Comparison of ENCODE assay signal across 13 mouse cellular contexts in genomic region chr6:121062891-121063408, GRCm38 (mm10).
DNase-seq lines count a peak whose midpoint lies in the region; ATAC-seq lines count a peak whose summit lies in the region.
"Had no signal": no experiment of that assay in that cellular context is flagged by ENCODE, and none has a peak within 500 bp of the region (broad histone marks: within the 10 kb centered on the region; RNA-seq: fewer than 3 reads in every experiment).

No protein-coding gene starts in this region.

- H3K9ac ChIP-seq in heart, embryonic 13.5 days = no peak overlapping the region
- H3K9ac ChIP-seq in midbrain, embryonic 15.5 days = no peak overlapping the region
- H3K9ac ChIP-seq in midbrain, embryonic 11.5 days (ENCODE audit: low read length) = no peak overlapping the region
- H3K9ac ChIP-seq: forebrain, embryonic 13.5 days had no signal

- no peak for DNase-seq in heart, adult 18-20 months
- DNase-seq in midbrain, embryonic 11.5 days (ENCODE audit: low spot score, missing footprints) = no peak
- peak; percentile 49 for DNase-seq in T-cell, adult 2 months (ENCODE audit: low spot score)
- DNase-seq in gastrocnemius, postnatal 4 days (ENCODE audit: low spot score in 2 of 2) = no peak
- no peak for DNase-seq in lung, postnatal 36 days
- DNase-seq: cerebellum, adult 2 months; gastrocnemius, postnatal 36 days; heart, postnatal 4 days; lung, embryonic 14.5 days had no signal

- H3K9me3 ChIP-seq in heart, embryonic 13.5 days = no peaks in the 10 kb centered on the region
- no peaks in the 10 kb centered on the region for H3K9me3 ChIP-seq in midbrain, embryonic 15.5 days
- no peaks in the 10 kb centered on the region for H3K9me3 ChIP-seq in midbrain, embryonic 11.5 days (ENCODE audit: control insufficient read depth, low read length)
- H3K9me3 ChIP-seq: forebrain, embryonic 13.5 days had no signal

- peaks cover 83% of the 10 kb centered on the region for H3K4me1 ChIP-seq in heart, embryonic 13.5 days
- peaks cover 39% of the 10 kb centered on the region for H3K4me1 ChIP-seq in midbrain, embryonic 15.5 days
- H3K4me1 ChIP-seq in midbrain, embryonic 11.5 days (ENCODE audit: control insufficient read depth, insufficient read depth, low read length) = peaks cover 9% of the 10 kb centered on the region

- no peak overlapping the region for H3K4me2 ChIP-seq in heart, embryonic 13.5 days
- no peak overlapping the region for H3K4me2 ChIP-seq in midbrain, embryonic 15.5 days
- no peak overlapping the region for H3K4me2 ChIP-seq in midbrain, embryonic 11.5 days
- H3K4me2 ChIP-seq: forebrain, embryonic 13.5 days; lung, embryonic 14.5 days had no signal

- WGBS in heart, embryonic 13.5 days = 91% methylated on average over 17 of the region's 17 CpGs
- 91% methylated on average over 17 of the region's 17 CpGs for WGBS in midbrain, embryonic 15.5 days
- 96% methylated on average over 17 of the region's 17 CpGs for WGBS in midbrain, embryonic 11.5 days

- peak overlapping the region; percentile 92; the same call in 1 of the 2 replicates for H3K27ac ChIP-seq in heart, embryonic 13.5 days (replicated peaks)
- H3K27ac ChIP-seq in midbrain, embryonic 15.5 days = peak overlapping the region; percentile 94; the same call in 1 of the 2 replicates
- H3K27ac ChIP-seq in midbrain, embryonic 11.5 days (ENCODE audit: low read depth, low read length) = no peak overlapping the region

- no peaks in the 10 kb centered on the region for H3K36me3 ChIP-seq in heart, embryonic 13.5 days
- no peaks in the 10 kb centered on the region for H3K36me3 ChIP-seq in midbrain, embryonic 15.5 days (replicated peaks)
- H3K36me3 ChIP-seq in midbrain, embryonic 11.5 days (ENCODE audit: control insufficient read depth, insufficient read depth, low read length) = no peaks in the 10 kb centered on the region

- no peaks in the 10 kb centered on the region for H3K27me3 ChIP-seq in heart, embryonic 13.5 days (replicated peaks)
- no peaks in the 10 kb centered on the region for H3K27me3 ChIP-seq in midbrain, embryonic 15.5 days (replicated peaks)
- H3K27me3 ChIP-seq in midbrain, embryonic 11.5 days (ENCODE audit: control insufficient read depth, insufficient read depth, low read length) = no peaks in the 10 kb centered on the region
- H3K27me3 ChIP-seq: forebrain, embryonic 13.5 days had no signal

- no peak overlapping the region for H3K4me3 ChIP-seq in heart, embryonic 13.5 days
- no peak overlapping the region for H3K4me3 ChIP-seq in midbrain, embryonic 15.5 days
- no peak overlapping the region for H3K4me3 ChIP-seq in midbrain, embryonic 11.5 days (ENCODE audit: low read depth, low read length)
- H3K4me3 ChIP-seq: forebrain, embryonic 13.5 days had no signal

- no peak for ATAC-seq in heart, embryonic 13.5 days (ENCODE audit: extremely low read depth, insufficient number of reproducible peaks, low FRiP score, low TSS enrichment)
- ATAC-seq in midbrain, embryonic 15.5 days (replicated peaks) = no peak
- no peak for ATAC-seq in midbrain, embryonic 11.5 days (ENCODE audit: low FRiP score)
- ATAC-seq in monocyte, adult 5-6 weeks (replicated peaks; ENCODE audit: insufficient number of reproducible peaks, low FRiP score, low TSS enrichment, poor library complexity, severe bottlenecking) = peak; percentile 37
- ATAC-seq: forebrain, embryonic 13.5 days had no signal
